Mouse (Mus musculus) lung, postnatal 0 days (tissue): ENCODE measurements around the gene Gpr35. TPM values are rescaled to one million over a fixed set of nuclear protein-coding genes. Genes with fewer than 3 reads are reported as not detected.

Experiments
- ATAC-seq: fragments of 200-750 bp; cut with Nextera tagmentation; 2 replicates; pipeline ENCODE4 v1.8.0; 2017; ENCODE audit warnings: moderate library complexity
- DNase-seq: peaks from one replicate; pipeline ENCODE4 v3.0.0-alpha.2; 2016; ENCODE audit warnings: low spot score
- H3K27ac ChIP-seq: fragments of 300-500 bp; sonication (generic); 2 replicates; pipeline ENCODE4 v1.5.1; 2014; ENCODE audit warnings: antibody characterized with exemption, mild to moderate bottlenecking, low read length, mixed read lengths
- H3K27me3 ChIP-seq: fragments of 300-500 bp; sonication (generic); replicated peaks from 2 replicates; pipeline ENCODE4 v1.6.1; 2014; ENCODE audit warnings: low read length, mixed read lengths; ENCODE audit not compliant: insufficient read depth
- H3K36me3 ChIP-seq: fragments of 300-500 bp; sonication (generic); 2 replicates; pipeline ENCODE4 v1.6.1; 2014; ENCODE audit warnings: low read length, mixed read lengths; ENCODE audit not compliant: insufficient read depth
- H3K4me1 ChIP-seq: fragments of 300-500 bp; sonication (generic); 2 replicates; pipeline ENCODE4 v1.6.1; 2014; ENCODE audit warnings: antibody characterized with exemption, low read depth, low read length, mixed read lengths; ENCODE audit not compliant: insufficient read depth
- H3K4me2 ChIP-seq: fragments of 300-500 bp; sonication (generic); replicated peaks from 2 replicates; pipeline ENCODE4 v1.6.1; 2014; ENCODE audit warnings: low read depth, mild to moderate bottlenecking, low read length, moderate library complexity, mixed read lengths
- H3K4me3 ChIP-seq: fragments of 300-500 bp; sonication (generic); 2 replicates; pipeline ENCODE4 v1.5.1; 2014; ENCODE audit warnings: low read depth, low read length
- H3K9ac ChIP-seq: fragments of 300-500 bp; sonication (generic); replicated peaks from 2 replicates; pipeline ENCODE4 v1.6.1; 2014; ENCODE audit warnings: low read depth, mild to moderate bottlenecking
- H3K9me3 ChIP-seq: fragments of 300-500 bp; sonication (generic); 2 replicates; pipeline ENCODE4 v1.6.1; 2016; ENCODE audit warnings: low read length, mixed read lengths
- CTCF ChIP-seq: IDR thresholded peaks from 2 replicates; pipeline ENCODE4 v1.5.1; 2016; ENCODE audit warnings: antibody characterized with exemption, mild to moderate bottlenecking
- EP300 ChIP-seq: IDR thresholded peaks from 2 replicates; pipeline ENCODE4 v1.6.1; 2016; ENCODE audit warnings: antibody characterized with exemption, mild to moderate bottlenecking, control low read depth
- WGBS: fragments of 180-500 bp; shearing (Covaris S2); extraction: QIAGEN DNeasy Blood & Tissue Kit; methylation state at CpG from one replicate; pipeline ENCODE4 v1.1.7; 2014; 5-methylcytosine and 5-hydroxymethylcytosine counted together
- polyA plus RNA-seq: library from polyadenylated mRNA; unstranded; fragments of >200 nt; fragmentation: Nextera tagmentation; extraction: Ambion mirVana; gene quantifications from 2 replicates; pipeline ENCODE4 v1.2.1, GENCODE M21; 2015

Gpr35 gene
- polyA plus RNA-seq, 1 experiment from 2014 or later, result 1.7 TPM

GRCm38 (mm10) chr1:93015136-93015535 lies 64.5 kb downstream of the Gpr35 start:
- ATAC-seq (no peak), DNase-seq (no peak)
- Histone ChIP-seq H3K27ac (no peak overlapping the region), H3K9ac (no peak overlapping the region), H3K27me3 (no peaks in the 10 kb centered on the region), H3K9me3 (no peaks in the 10 kb centered on the region), H3K4me1 (no peaks in the 10 kb centered on the region), H3K36me3 (no peaks in the 10 kb centered on the region), H3K4me3 (no peak overlapping the region), H3K4me2 (no peak overlapping the region)
- TF ChIP-seq CTCF, result no peak
- no peak for TF ChIP-seq EP300
- 49% methylated on average over 2 of the region's 2 CpGs for WGBS

GRCm38 (mm10) chr1:93018716-93019115 lies 68.1 kb downstream of the Gpr35 start:
- no peak overlapping the region for H3K27ac ChIP-seq
- DNase-seq, result no peak
- no peak overlapping the region for H3K4me3 ChIP-seq
- ATAC-seq, result no peak
- no peak overlapping the region for H3K9ac ChIP-seq
- TF ChIP-seq EP300, result no peak
- 84% methylated on average over 10 of the region's 10 CpGs for WGBS
- no peak overlapping the region for H3K4me2 ChIP-seq
- H3K9me3 ChIP-seq, result no peaks in the 10 kb centered on the region
- no peaks in the 10 kb centered on the region for H3K27me3 ChIP-seq
- no peaks in the 10 kb centered on the region for H3K36me3 ChIP-seq
- no peaks in the 10 kb centered on the region for H3K4me1 ChIP-seq

GRCm38 (mm10) chr1:93020602-93021001 lies 69.9 kb downstream of the Gpr35 start:
- H3K9ac ChIP-seq, result no peak overlapping the region
- DNase-seq (no peak), ATAC-seq (no peak)
- 77% methylated on average over 4 of the region's 4 CpGs for WGBS
- no peaks in the 10 kb centered on the region for H3K27me3 ChIP-seq
- TF ChIP-seq EP300, result no peak
- no peak for TF ChIP-seq CTCF
- no peaks in the 10 kb centered on the region for H3K36me3 ChIP-seq
- no peak overlapping the region for H3K4me2 ChIP-seq
- no peaks in the 10 kb centered on the region for H3K4me1 ChIP-seq
- H3K27ac ChIP-seq, result no peak overlapping the region
- no peak overlapping the region for H3K4me3 ChIP-seq
- H3K9me3 ChIP-seq, result no peaks in the 10 kb centered on the region

GRCm38 (mm10) chr1:93026600-93026999 lies 75.9 kb downstream of the Gpr35 start:
- Histone ChIP-seq H3K4me2 (no peak overlapping the region), H3K36me3 (no peaks in the 10 kb centered on the region), H3K4me1 (no peaks in the 10 kb centered on the region), H3K27me3 (no peaks in the 10 kb centered on the region), H3K4me3 (no peak overlapping the region), H3K27ac (no peak overlapping the region), H3K9me3 (no peaks in the 10 kb centered on the region), H3K9ac (no peak overlapping the region)
- DNase-seq (no peak), ATAC-seq (no peak)
- WGBS, result 74% methylated on average over 8 of the region's 8 CpGs
- no peak for TF ChIP-seq CTCF
- TF ChIP-seq EP300, result no peak

GRCm38 (mm10) chr1:93029387-93029786 lies 78.7 kb downstream of the Gpr35 start:
- Histone ChIP-seq H3K27me3 (no peaks in the 10 kb centered on the region), H3K4me1 (no peaks in the 10 kb centered on the region), H3K36me3 (no peaks in the 10 kb centered on the region), H3K4me3 (no peak overlapping the region), H3K4me2 (no peak overlapping the region), H3K9ac (no peak overlapping the region), H3K9me3 (no peaks in the 10 kb centered on the region), H3K27ac (no peak overlapping the region)
- 88% methylated on average over 10 of the region's 10 CpGs for WGBS
- DNase-seq, result no peak
- no peak for TF ChIP-seq EP300
- TF ChIP-seq CTCF, result no peak
- ATAC-seq, result no peak

GRCm38 (mm10) chr1:93030060-93030459 lies 79.4 kb downstream of the Gpr35 start:
- no peak overlapping the region for H3K4me3 ChIP-seq
- H3K27me3 ChIP-seq, result no peaks in the 10 kb centered on the region
- WGBS, result 53% methylated on average over 2 of the region's 2 CpGs
- H3K9me3 ChIP-seq, result no peaks in the 10 kb centered on the region
- DNase-seq, result no peak
- no peaks in the 10 kb centered on the region for H3K36me3 ChIP-seq
- H3K27ac ChIP-seq, result no peak overlapping the region
- no peak overlapping the region for H3K9ac ChIP-seq
- H3K4me2 ChIP-seq, result no peak overlapping the region
- no peak for ATAC-seq
- TF ChIP-seq CTCF (no peak), EP300 (no peak)
- H3K4me1 ChIP-seq, result no peaks in the 10 kb centered on the region

GRCm38 (mm10) chr1:93031199-93031598 lies 80.5 kb downstream of the Gpr35 start:
- no peaks in the 10 kb centered on the region for H3K27me3 ChIP-seq
- no peaks in the 10 kb centered on the region for H3K4me1 ChIP-seq
- no peak for DNase-seq
- TF ChIP-seq EP300 (no peak), CTCF (no peak)
- H3K9me3 ChIP-seq, result no peaks in the 10 kb centered on the region
- WGBS, result 80% methylated on average over 3 of the region's 3 CpGs
- H3K4me3 ChIP-seq, result no peak overlapping the region
- H3K9ac ChIP-seq, result no peak overlapping the region
- no peak overlapping the region for H3K4me2 ChIP-seq
- no peak overlapping the region for H3K27ac ChIP-seq
- H3K36me3 ChIP-seq, result no peaks in the 10 kb centered on the region
- no peak for ATAC-seq
